Mouse (Mus musculus): ENCODE measurements around the gene Ccser1. TPM values are rescaled to one million over a fixed set of nuclear protein-coding genes. Genes with fewer than 3 reads are reported as not detected.

Ccser1 gene
- polyA plus RNA-seq, 1 experiment from 2014 or later: 26.2 TPM

DNA sequence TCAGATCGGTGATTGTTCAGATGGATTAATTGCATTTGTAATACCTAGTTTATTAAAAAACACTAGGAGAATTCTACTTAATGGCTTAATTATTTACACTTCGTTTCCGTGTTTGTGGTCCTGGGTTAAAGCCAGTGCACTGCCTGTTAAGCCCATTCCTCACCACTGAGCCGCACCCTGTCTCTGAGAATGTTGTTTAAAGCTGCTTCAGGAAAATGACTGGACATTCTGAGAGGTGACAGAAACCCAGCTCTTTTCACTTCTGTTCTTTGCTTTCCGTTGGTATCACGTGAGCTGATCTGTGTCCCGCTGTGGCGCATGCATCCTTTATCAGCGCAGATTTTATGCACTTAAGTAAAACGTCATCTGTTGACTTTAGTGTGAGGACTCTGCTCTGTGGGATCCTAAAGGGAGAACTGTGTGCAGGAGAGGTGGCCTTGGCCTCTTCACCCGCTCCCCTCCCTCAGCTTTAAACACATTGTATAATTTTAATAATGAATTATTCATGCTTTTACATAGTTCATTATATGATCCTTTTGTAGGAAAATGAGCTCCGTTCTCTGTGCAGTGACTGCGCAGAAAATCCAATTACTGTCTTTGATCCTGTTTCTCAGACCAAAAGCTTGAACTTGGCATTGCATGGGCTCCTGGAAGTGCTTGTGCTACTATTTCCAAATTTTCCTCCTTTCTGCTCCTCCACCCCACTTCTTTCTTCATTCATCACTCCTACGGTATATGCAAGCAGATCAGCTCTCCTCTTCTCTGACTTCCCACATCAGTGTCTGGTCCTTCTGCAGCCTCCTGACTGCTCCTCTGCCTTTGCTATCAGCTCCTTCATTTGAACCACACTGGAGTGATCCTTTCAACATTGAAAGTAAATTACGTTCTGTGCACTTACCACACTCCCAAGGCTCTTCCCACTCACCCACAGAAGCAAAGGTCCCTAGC, 149.7 kb downstream of the Ccser1 start:
- H3K9me3 ChIP-seq (ENCODE audit: control insufficient read depth, low read length): no peaks in the 10 kb centered on the region
- no peaks in the 10 kb centered on the region for H3K36me3 ChIP-seq (ENCODE audit: control insufficient read depth, insufficient read depth)
- peak overlapping the region; percentile 11 for H3K4me2 ChIP-seq (ENCODE audit: low read length)
- peaks cover 5% of the 10 kb centered on the region; the same call in 1 of the 2 replicates for H3K4me1 ChIP-seq (replicated peaks; ENCODE audit: control insufficient read depth, insufficient read depth, low read length)
- ATAC-seq: peak; percentile 66
- no peak overlapping the region for H3K9ac ChIP-seq (replicated peaks; ENCODE audit: low read depth, low read length)
- no peaks in the 10 kb centered on the region for H3K27me3 ChIP-seq (replicated peaks; ENCODE audit: control insufficient read depth, insufficient read depth, low read length)
- H3K4me3 ChIP-seq (replicated peaks; ENCODE audit: low read length): no peak overlapping the region; the same call in 1 of the 2 replicates
- 40% methylated on average over 15 of the region's 15 CpGs for WGBS
- no peak overlapping the region for H3K27ac ChIP-seq (ENCODE audit: low read length)

DNA sequence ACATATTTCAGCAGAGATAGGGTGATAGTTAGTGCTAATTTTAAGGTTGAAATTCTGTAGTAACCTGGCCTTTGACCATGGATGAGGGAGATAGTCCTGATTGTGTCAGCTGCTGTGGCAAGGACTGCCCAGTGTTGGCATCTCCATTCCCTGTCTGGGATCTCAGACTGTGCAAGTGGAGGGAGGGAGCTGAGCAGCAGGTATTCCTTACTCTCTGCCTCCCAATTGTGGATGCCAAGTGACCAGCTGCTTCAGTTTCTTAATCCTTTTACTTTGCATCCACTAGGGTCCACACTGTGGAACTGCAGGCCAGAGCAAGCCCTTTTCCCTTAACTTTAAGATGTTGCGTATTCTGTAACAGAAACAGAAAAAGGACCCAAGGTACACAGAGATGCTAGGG, 154.3 kb downstream of the Ccser1 start:
- Histone ChIP-seq H3K4me1 (replicated peaks; ENCODE audit: control insufficient read depth, insufficient read depth, low read length) (peaks cover 4% of the 10 kb centered on the region; the same call in 1 of the 2 replicates), H3K4me2 (ENCODE audit: low read length) (no peak overlapping the region), H3K36me3 (ENCODE audit: control insufficient read depth, insufficient read depth) (no peaks in the 10 kb centered on the region), H3K4me3 (replicated peaks; ENCODE audit: low read length) (no peak overlapping the region), H3K27me3 (replicated peaks; ENCODE audit: control insufficient read depth, insufficient read depth, low read length) (no peaks in the 10 kb centered on the region), H3K9ac (replicated peaks; ENCODE audit: low read depth, low read length) (no peak overlapping the region), H3K27ac (ENCODE audit: low read length) (no peak overlapping the region), H3K9me3 (ENCODE audit: control insufficient read depth, low read length) (no peaks in the 10 kb centered on the region)
- WGBS: 97% methylated on average over 1 of the region's 1 CpGs
- ATAC-seq: no peak

DNA sequence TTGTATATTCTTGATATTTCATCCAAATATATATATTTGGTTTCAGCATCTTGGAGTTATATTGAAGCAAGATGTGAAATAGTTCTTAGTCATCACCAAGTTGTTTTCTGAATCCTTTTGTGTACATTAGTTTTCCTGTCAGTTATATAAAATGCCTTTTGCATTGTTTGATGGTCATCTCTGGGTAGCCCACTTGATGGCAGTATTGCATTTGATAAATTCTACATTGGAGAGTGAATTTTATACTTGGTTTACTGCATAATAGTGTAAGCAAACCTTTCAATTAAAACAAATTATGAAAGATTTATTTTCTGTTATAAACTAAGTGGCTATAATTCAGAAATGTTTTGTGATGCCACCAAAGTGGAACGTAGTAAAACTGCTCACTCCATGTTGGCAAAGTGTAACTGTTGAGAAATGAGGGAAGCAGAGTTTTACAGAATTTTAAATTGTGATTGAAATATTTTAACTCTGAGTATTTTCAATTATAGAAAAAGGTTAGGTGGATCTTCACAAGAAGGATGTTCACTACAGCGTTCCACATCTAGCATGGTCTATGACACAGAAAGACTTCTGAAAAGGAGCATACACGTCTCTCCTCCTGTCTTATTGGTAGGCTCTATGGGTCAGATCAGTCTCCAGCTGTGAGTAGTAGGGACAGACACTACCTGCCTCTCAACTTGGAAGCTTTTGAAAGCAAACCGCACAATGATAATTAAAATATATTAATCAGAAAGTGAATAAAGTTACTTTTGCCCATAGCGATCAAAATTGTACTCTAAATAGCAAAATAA, 167.1 kb downstream of the Ccser1 start:
- Histone ChIP-seq H3K27me3 (replicated peaks; ENCODE audit: control insufficient read depth, insufficient read depth, low read length) (no peaks in the 10 kb centered on the region), H3K4me3 (replicated peaks; ENCODE audit: low read length) (no peak overlapping the region), H3K4me2 (ENCODE audit: low read length) (no peak overlapping the region), H3K27ac (ENCODE audit: low read length) (no peak overlapping the region), H3K9me3 (ENCODE audit: control insufficient read depth, low read length) (no peaks in the 10 kb centered on the region), H3K4me1 (replicated peaks; ENCODE audit: control insufficient read depth, insufficient read depth, low read length) (no peaks in the 10 kb centered on the region), H3K9ac (replicated peaks; ENCODE audit: low read depth, low read length) (no peak overlapping the region), H3K36me3 (ENCODE audit: control insufficient read depth, insufficient read depth) (no peaks in the 10 kb centered on the region)
- ATAC-seq: 0 out of 2 replicates have a peak, but pooled peaks have one; percentile 38
- WGBS: 72% methylated on average over 5 of the region's 5 CpGs

DNA sequence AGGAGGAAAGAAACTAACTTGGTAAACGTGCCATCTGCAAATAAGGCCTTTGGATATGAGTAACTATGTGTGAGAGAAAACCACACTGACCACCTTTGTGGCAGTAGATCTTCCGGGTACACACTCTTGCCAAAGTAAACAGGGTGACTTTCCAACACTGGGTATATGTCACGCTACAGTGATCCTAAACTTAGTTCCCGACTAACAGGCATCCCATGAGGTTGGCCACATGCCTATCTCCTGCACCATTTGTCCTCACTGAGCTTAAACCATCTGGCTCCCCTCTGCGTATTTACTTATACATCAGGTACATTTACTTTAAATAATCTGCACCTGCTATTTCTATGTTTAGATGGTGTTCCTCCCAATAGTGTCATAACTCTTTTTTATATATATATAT, 183.6 kb downstream of the Ccser1 start:
- Histone ChIP-seq H3K9me3 (ENCODE audit: control insufficient read depth, low read length) (no peaks in the 10 kb centered on the region), H3K4me3 (replicated peaks; ENCODE audit: low read length) (no peak overlapping the region), H3K27me3 (replicated peaks; ENCODE audit: control insufficient read depth, insufficient read depth, low read length) (no peaks in the 10 kb centered on the region), H3K36me3 (ENCODE audit: control insufficient read depth, insufficient read depth) (no peaks in the 10 kb centered on the region), H3K4me1 (replicated peaks; ENCODE audit: control insufficient read depth, insufficient read depth, low read length) (no peaks in the 10 kb centered on the region), H3K27ac (ENCODE audit: low read length) (no peak overlapping the region), H3K4me2 (ENCODE audit: low read length) (no peak overlapping the region), H3K9ac (replicated peaks; ENCODE audit: low read depth, low read length) (no peak overlapping the region)
- 72% methylated on average over 5 of the region's 5 CpGs for WGBS
- ATAC-seq: no peak

DNA sequence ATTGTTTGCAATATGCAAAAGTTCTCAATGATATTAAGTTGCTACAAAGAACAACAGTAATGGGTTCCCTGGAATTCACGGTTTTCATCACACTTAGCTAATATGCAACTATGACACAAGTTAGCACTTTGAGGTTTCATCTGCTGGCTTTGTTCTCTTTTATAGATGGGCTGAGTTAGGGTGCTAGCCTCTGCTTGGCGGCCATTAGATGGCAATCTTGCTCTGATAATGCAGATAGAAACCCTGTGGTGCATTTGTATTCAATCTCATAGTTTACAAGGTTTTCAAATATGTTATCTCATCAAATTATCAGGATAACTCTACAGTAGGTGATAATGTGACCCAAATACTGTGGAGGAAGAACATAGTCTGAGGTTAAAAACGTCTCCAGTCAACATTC, 202.4 kb downstream of the Ccser1 start:
- no peak overlapping the region for H3K27ac ChIP-seq (ENCODE audit: low read length)

DNA sequence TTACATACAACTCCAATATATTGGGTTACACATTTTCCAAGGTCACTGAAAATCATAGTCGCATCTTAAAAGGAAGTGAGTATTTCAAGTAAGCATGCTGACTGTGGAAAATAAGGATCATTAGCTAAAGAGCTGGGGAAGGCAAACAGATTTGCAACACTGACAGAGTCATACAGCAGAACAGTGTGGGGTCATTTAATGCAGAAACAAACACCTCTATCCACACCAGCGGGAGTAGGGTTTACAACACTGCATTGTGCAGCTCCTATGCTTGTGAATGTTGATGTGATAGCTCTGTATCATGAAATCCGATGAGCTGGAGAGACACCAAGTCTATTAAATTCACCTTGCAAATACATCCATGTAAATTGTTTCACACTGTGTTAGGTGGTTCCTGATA, 202.9 kb downstream of the Ccser1 start:
- Histone ChIP-seq H3K27ac (ENCODE audit: low read length) (no peak overlapping the region), H3K9me3 (ENCODE audit: control insufficient read depth, low read length) (no peaks in the 10 kb centered on the region), H3K4me1 (replicated peaks; ENCODE audit: control insufficient read depth, insufficient read depth, low read length) (no peaks in the 10 kb centered on the region), H3K4me2 (ENCODE audit: low read length) (no peak overlapping the region), H3K9ac (replicated peaks; ENCODE audit: low read depth, low read length) (no peak overlapping the region), H3K4me3 (replicated peaks; ENCODE audit: low read length) (no peak overlapping the region), H3K27me3 (replicated peaks; ENCODE audit: control insufficient read depth, insufficient read depth, low read length) (no peaks in the 10 kb centered on the region), H3K36me3 (ENCODE audit: control insufficient read depth, insufficient read depth) (no peaks in the 10 kb centered on the region)
- no peak for ATAC-seq
- 44% methylated on average over 3 of the region's 3 CpGs for WGBS

More for the DNA sequence above, 202.4 kb downstream of the Ccser1 start:
- WGBS: 29% methylated on average over 3 of the region's 3 CpGs
- no peaks in the 10 kb centered on the region for H3K36me3 ChIP-seq (ENCODE audit: control insufficient read depth, insufficient read depth)
- H3K9ac ChIP-seq (replicated peaks; ENCODE audit: low read depth, low read length): no peak overlapping the region
- H3K27me3 ChIP-seq (replicated peaks; ENCODE audit: control insufficient read depth, insufficient read depth, low read length): no peaks in the 10 kb centered on the region
- H3K4me1 ChIP-seq (replicated peaks; ENCODE audit: control insufficient read depth, insufficient read depth, low read length): no peaks in the 10 kb centered on the region
- H3K4me2 ChIP-seq (ENCODE audit: low read length): no peak overlapping the region
- H3K9me3 ChIP-seq (ENCODE audit: control insufficient read depth, low read length): no peaks in the 10 kb centered on the region
- no peak overlapping the region for H3K4me3 ChIP-seq (replicated peaks; ENCODE audit: low read length)
- peak; percentile 84 for ATAC-seq

DNA sequence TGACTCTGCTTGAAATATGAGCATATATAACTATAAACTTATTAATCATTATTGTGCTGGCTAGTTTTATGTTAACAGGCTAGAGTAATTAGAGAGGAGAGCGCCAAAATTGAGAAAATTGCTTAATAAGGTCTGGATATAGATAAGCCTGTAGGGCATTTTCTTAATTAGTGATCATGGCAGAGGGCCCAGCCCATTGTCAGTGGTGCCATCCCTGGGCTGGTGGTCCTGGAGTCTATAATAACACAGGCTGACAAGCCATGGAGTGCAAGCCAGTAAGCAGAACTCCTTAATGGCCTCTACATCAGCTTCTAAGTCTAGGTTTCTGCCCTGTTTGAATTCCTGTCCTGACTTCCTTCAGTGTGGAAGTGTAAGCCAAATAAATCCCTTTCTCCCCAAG, 206.9 kb downstream of the Ccser1 start:
- Histone ChIP-seq H3K9me3 (ENCODE audit: control insufficient read depth, low read length) (no peaks in the 10 kb centered on the region), H3K4me1 (replicated peaks; ENCODE audit: control insufficient read depth, insufficient read depth, low read length) (no peaks in the 10 kb centered on the region), H3K27me3 (replicated peaks; ENCODE audit: control insufficient read depth, insufficient read depth, low read length) (no peaks in the 10 kb centered on the region), H3K36me3 (ENCODE audit: control insufficient read depth, insufficient read depth) (no peaks in the 10 kb centered on the region), H3K4me3 (replicated peaks; ENCODE audit: low read length) (no peak overlapping the region), H3K4me2 (ENCODE audit: low read length) (no peak overlapping the region), H3K27ac (ENCODE audit: low read length) (no peak overlapping the region), H3K9ac (replicated peaks; ENCODE audit: low read depth, low read length) (no peak overlapping the region)
- 59% methylated on average over 1 of the region's 1 CpGs for WGBS
- no peak for ATAC-seq

DNA sequence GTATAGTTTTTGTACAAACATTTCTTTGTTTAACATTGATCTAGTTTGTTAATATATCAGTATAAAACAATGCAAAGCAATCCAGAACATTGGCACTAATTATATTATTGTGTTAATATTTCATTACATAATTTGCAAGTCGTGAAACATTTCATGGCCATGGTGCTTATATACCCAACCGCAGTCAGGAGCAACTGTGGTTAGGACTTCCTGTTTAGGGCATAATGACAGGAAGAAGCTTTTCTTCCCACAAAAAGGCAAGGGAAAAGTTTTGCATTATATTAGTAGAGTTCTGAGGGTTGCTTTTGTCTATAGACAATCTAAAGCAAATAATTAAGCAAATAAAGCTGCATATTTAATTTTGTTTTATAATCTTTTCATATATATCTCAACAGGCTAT, 247.4 kb downstream of the Ccser1 start:
- H3K27ac ChIP-seq (ENCODE audit: low read length): no peak overlapping the region
- no peak for ATAC-seq

More for the DNA sequence above, 247.4 kb downstream of the Ccser1 start:
- H3K27me3 ChIP-seq (replicated peaks; ENCODE audit: control insufficient read depth, insufficient read depth, low read length): no peaks in the 10 kb centered on the region
- no peaks in the 10 kb centered on the region for H3K36me3 ChIP-seq (ENCODE audit: control insufficient read depth, insufficient read depth)
- WGBS: 88% methylated on average over 2 of the region's 2 CpGs
- H3K4me3 ChIP-seq (replicated peaks; ENCODE audit: low read length): no peak overlapping the region
- peaks cover 9% of the 10 kb centered on the region; the same call in 1 of the 2 replicates for H3K4me1 ChIP-seq (replicated peaks; ENCODE audit: control insufficient read depth, insufficient read depth, low read length)
- no peak overlapping the region for H3K9ac ChIP-seq (replicated peaks; ENCODE audit: low read depth, low read length)
- no peaks in the 10 kb centered on the region for H3K9me3 ChIP-seq (ENCODE audit: control insufficient read depth, low read length)
- no peak overlapping the region for H3K4me2 ChIP-seq (ENCODE audit: low read length)
